Mouse (Mus musculus): ENCODE measurements around the gene Dus3l. TPM values are rescaled to one million over a fixed set of nuclear protein-coding genes. Genes with fewer than 3 reads are reported as not detected.

Dus3l gene
- polyA plus RNA-seq, 1 experiment from 2014 or later: 46.5 TPM

GRCm38 (mm10) chr17:56802065-56802464, 37.5 kb downstream of the Dus3l start:
- 67% methylated on average over 8 of the region's 8 CpGs for WGBS
- Histone ChIP-seq H3K4me2 (no peak overlapping the region), H3K4me1 (no peaks in the 10 kb centered on the region), H3K9ac (no peak overlapping the region), H3K36me3 (peaks cover 7% of the 10 kb centered on the region), H3K27ac (no peak overlapping the region), H3K9me3 (no peaks in the 10 kb centered on the region), H3K4me3 (no peak overlapping the region), H3K27me3 (no peaks in the 10 kb centered on the region)
- no peak for ATAC-seq (ENCODE audit: insufficient number of reproducible peaks, insufficient read depth, low FRiP score, low TSS enrichment, low read depth)

- ATAC-seq (ENCODE audit: insufficient number of reproducible peaks, insufficient read depth, low FRiP score, low TSS enrichment, low read depth): no peak
- H3K4me2 ChIP-seq: no peak overlapping the region
- peaks cover 2% of the 10 kb centered on the region for H3K4me1 ChIP-seq
- H3K9me3 ChIP-seq: no peaks in the 10 kb centered on the region
- H3K9ac ChIP-seq: no peak overlapping the region
- no peak overlapping the region for H3K4me3 ChIP-seq
- peaks cover 7% of the 10 kb centered on the region for H3K36me3 ChIP-seq
- no peak overlapping the region for H3K27ac ChIP-seq
- WGBS: 83% methylated on average over 5 of the region's 5 CpGs
- peaks cover 4% of the 10 kb centered on the region; the same call in 1 of the 2 replicates for H3K27me3 ChIP-seq
These were observed 40.4 kb downstream of the Dus3l start for GRCm38 (mm10) chr17:56804952-56805351.

GRCm38 (mm10) chr17:56805784-56806183, 41.2 kb downstream of the Dus3l start:
- peaks cover 10% of the 10 kb centered on the region for H3K4me1 ChIP-seq
- peaks cover 4% of the 10 kb centered on the region; the same call in 1 of the 2 replicates for H3K27me3 ChIP-seq
- H3K27ac ChIP-seq: no peak overlapping the region
- no peak overlapping the region for H3K9ac ChIP-seq
- no peak for ATAC-seq (ENCODE audit: insufficient number of reproducible peaks, insufficient read depth, low FRiP score, low TSS enrichment, low read depth)
- no peak overlapping the region for H3K4me3 ChIP-seq
- no peak overlapping the region for H3K4me2 ChIP-seq
- WGBS: 90% methylated on average over 1 of the region's 1 CpGs
- H3K36me3 ChIP-seq: peaks cover 7% of the 10 kb centered on the region
- no peaks in the 10 kb centered on the region for H3K9me3 ChIP-seq

- peaks cover 4% of the 10 kb centered on the region; the same call in 1 of the 2 replicates for H3K27me3 ChIP-seq
- no peak for ATAC-seq (ENCODE audit: insufficient number of reproducible peaks, insufficient read depth, low FRiP score, low TSS enrichment, low read depth)
- no peak overlapping the region for H3K4me2 ChIP-seq
- WGBS: 7% methylated on average over 9 of the region's 9 CpGs
- no peak overlapping the region for H3K9ac ChIP-seq
- H3K4me1 ChIP-seq: peaks cover 11% of the 10 kb centered on the region
- no peak overlapping the region for H3K27ac ChIP-seq
- H3K9me3 ChIP-seq: no peaks in the 10 kb centered on the region
- H3K4me3 ChIP-seq: no peak overlapping the region
- 0 out of 2 replicates have a peak, but pooled peaks cover under 1% of the 10 kb centered on the region for H3K36me3 ChIP-seq
These were observed 44.0 kb downstream of the Dus3l start for GRCm38 (mm10) chr17:56808518-56808917.

GRCm38 (mm10) chr17:56810245-56810644, 45.7 kb downstream of the Dus3l start:
- peak overlapping the region; percentile 8; the same call in 1 of the 2 replicates for H3K9ac ChIP-seq
- H3K27me3 ChIP-seq: peaks cover 4% of the 10 kb centered on the region; the same call in 1 of the 2 replicates
- no peak overlapping the region for H3K27ac ChIP-seq
- no peaks in the 10 kb centered on the region for H3K36me3 ChIP-seq
- 4% methylated on average over 3 of the region's 3 CpGs for WGBS
- H3K4me3 ChIP-seq: no peak overlapping the region
- 0 out of 2 replicates have a peak, but pooled peaks have one; percentile 32 for ATAC-seq (ENCODE audit: insufficient number of reproducible peaks, insufficient read depth, low FRiP score, low TSS enrichment, low read depth)
- H3K4me1 ChIP-seq: peaks cover 20% of the 10 kb centered on the region
- no peak overlapping the region for H3K4me2 ChIP-seq
- H3K9me3 ChIP-seq: no peaks in the 10 kb centered on the region

- H3K4me2 ChIP-seq: no peak overlapping the region
- 14% methylated on average over 24 of the region's 24 CpGs for WGBS
- H3K4me3 ChIP-seq: no peak overlapping the region
- no peak overlapping the region for H3K9ac ChIP-seq
- H3K27ac ChIP-seq: no peak overlapping the region
- H3K27me3 ChIP-seq: no peaks in the 10 kb centered on the region
- H3K4me1 ChIP-seq: peaks cover 20% of the 10 kb centered on the region
- H3K9me3 ChIP-seq: no peaks in the 10 kb centered on the region
- no peak for ATAC-seq (ENCODE audit: insufficient number of reproducible peaks, insufficient read depth, low FRiP score, low TSS enrichment, low read depth)
- H3K36me3 ChIP-seq: no peaks in the 10 kb centered on the region
These were observed 49.9 kb downstream of the Dus3l start for GRCm38 (mm10) chr17:56814316-56815056.

GRCm38 (mm10) chr17:56815057-56815345, 50.4 kb downstream of the Dus3l start:
- Histone ChIP-seq H3K9ac (no peak overlapping the region), H3K27me3 (no peaks in the 10 kb centered on the region), H3K4me1 (peaks cover 22% of the 10 kb centered on the region), H3K4me3 (no peak overlapping the region), H3K4me2 (no peak overlapping the region), H3K27ac (no peak overlapping the region), H3K36me3 (no peaks in the 10 kb centered on the region), H3K9me3 (no peaks in the 10 kb centered on the region)
- ATAC-seq (ENCODE audit: insufficient number of reproducible peaks, insufficient read depth, low FRiP score, low TSS enrichment, low read depth): no peak
- WGBS: 74% methylated on average over 3 of the region's 3 CpGs

GRCm38 (mm10) chr17:56818067-56818636, 53.6 kb downstream of the Dus3l start:
- peaks cover 13% of the 10 kb centered on the region for H3K4me1 ChIP-seq
- no peak overlapping the region for H3K4me2 ChIP-seq
- H3K27ac ChIP-seq: no peak overlapping the region
- H3K36me3 ChIP-seq: no peaks in the 10 kb centered on the region
- no peak overlapping the region for H3K4me3 ChIP-seq
- H3K27me3 ChIP-seq: no peaks in the 10 kb centered on the region
- ATAC-seq (ENCODE audit: insufficient number of reproducible peaks, insufficient read depth, low FRiP score, low TSS enrichment, low read depth): no peak
- 27% methylated on average over 11 of the region's 11 CpGs for WGBS
- no peak overlapping the region for H3K9ac ChIP-seq
- H3K9me3 ChIP-seq: no peaks in the 10 kb centered on the region

GRCm38 (mm10) chr17:56819032-56819545, 54.5 kb downstream of the Dus3l start:
- Histone ChIP-seq H3K27ac (no peak overlapping the region), H3K9ac (no peak overlapping the region), H3K27me3 (no peaks in the 10 kb centered on the region), H3K36me3 (no peaks in the 10 kb centered on the region), H3K9me3 (no peaks in the 10 kb centered on the region), H3K4me3 (no peak overlapping the region), H3K4me2 (no peak overlapping the region), H3K4me1 (peaks cover 13% of the 10 kb centered on the region)
- WGBS: 74% methylated on average over 6 of the region's 6 CpGs
- no peak for ATAC-seq (ENCODE audit: insufficient number of reproducible peaks, insufficient read depth, low FRiP score, low TSS enrichment, low read depth)

Other genes starting within 250 kb of the Dus3l start
- 3.9 and 5.4 TPM in 2 replicates for gene Gm20219, start 210.4 kb upstream of the Dus3l start, polyA plus RNA-seq (2015; fragmentation: Nextera tagmentation; extraction: Ambion mirVana)
- gene Safb2, start 180.2 kb upstream of the Dus3l start, polyA plus RNA-seq (2015; fragmentation: Nextera tagmentation; extraction: Ambion mirVana): 97.6 and 103 TPM in 2 replicates
- 119 and 132 TPM in 2 replicates for gene Safb, start 179.9 kb upstream of the Dus3l start, polyA plus RNA-seq (2015; fragmentation: Nextera tagmentation; extraction: Ambion mirVana)
- gene 2410015M20Rik, start 155.0 kb upstream of the Dus3l start, polyA plus RNA-seq (2015; fragmentation: Nextera tagmentation; extraction: Ambion mirVana): 254 and 258 TPM in 2 replicates
- gene Rpl36, start 151.3 kb upstream of the Dus3l start, polyA plus RNA-seq (2015; fragmentation: Nextera tagmentation; extraction: Ambion mirVana): 1,916 and 1,978 TPM in 2 replicates
- 50.9 and 53.7 TPM in 2 replicates for gene Lonp1, start 137.9 kb upstream of the Dus3l start, polyA plus RNA-seq (2015; fragmentation: Nextera tagmentation; extraction: Ambion mirVana)
- 0.66 and 0.94 TPM in 2 replicates for gene Catsperd, start 136.6 kb upstream of the Dus3l start, polyA plus RNA-seq (2015; fragmentation: Nextera tagmentation; extraction: Ambion mirVana)
- 98.4 and 105 TPM in 2 replicates for gene Ranbp3, start 91.5 kb upstream of the Dus3l start, polyA plus RNA-seq (2015; fragmentation: Nextera tagmentation; extraction: Ambion mirVana)
- gene Ndufa11, start 47.0 kb upstream of the Dus3l start, polyA plus RNA-seq (2015; fragmentation: Nextera tagmentation; extraction: Ambion mirVana): 397 and 420 TPM in 2 replicates
- gene Vmac, start 46.7 kb upstream of the Dus3l start, polyA plus RNA-seq (2015; fragmentation: Nextera tagmentation; extraction: Ambion mirVana): 19.2 and 24.6 TPM in 2 replicates
- 17.7 and 18.4 TPM in 2 replicates for gene Nrtn, start 7.2 kb upstream of the Dus3l start, polyA plus RNA-seq (2015; fragmentation: Nextera tagmentation; extraction: Ambion mirVana)
- 1.2 and 1.7 TPM in 2 replicates for gene Prr22, start 5.5 kb downstream of the Dus3l start, polyA plus RNA-seq (2015; fragmentation: Nextera tagmentation; extraction: Ambion mirVana)
- 4.5 and 5.2 TPM in 2 replicates for gene Rfx2, start 66.3 kb downstream of the Dus3l start, polyA plus RNA-seq (2015; fragmentation: Nextera tagmentation; extraction: Ambion mirVana)
- gene Acsbg2, start 109.7 kb downstream of the Dus3l start, polyA plus RNA-seq (2015; fragmentation: Nextera tagmentation; extraction: Ambion mirVana): not detected in 2 replicates
- 0.34 and 0.42 TPM in 2 replicates for gene 1700061G19Rik, start 110.7 kb downstream of the Dus3l start, polyA plus RNA-seq (2015; fragmentation: Nextera tagmentation; extraction: Ambion mirVana)
- 65.4 and 71.0 TPM in 2 replicates for gene Mllt1, start 170.7 kb downstream of the Dus3l start, polyA plus RNA-seq (2015; fragmentation: Nextera tagmentation; extraction: Ambion mirVana)
- 0.17 and 0.25 TPM in 2 replicates for gene Acer1, start 217.4 kb downstream of the Dus3l start, polyA plus RNA-seq (2015; fragmentation: Nextera tagmentation; extraction: Ambion mirVana)
- 149 and 160 TPM in 2 replicates for gene Clpp, start 225.5 kb downstream of the Dus3l start, polyA plus RNA-seq (2015; fragmentation: Nextera tagmentation; extraction: Ambion mirVana)
- gene Alkbh7, start 232.6 kb downstream of the Dus3l start, polyA plus RNA-seq (2015; fragmentation: Nextera tagmentation; extraction: Ambion mirVana): 36.2 and 42.0 TPM in 2 replicates
- 0.87 TPM in 1 of 2 replicates, not detected in the other for gene Pspn, start 235.3 kb downstream of the Dus3l start, polyA plus RNA-seq (2015; fragmentation: Nextera tagmentation; extraction: Ambion mirVana)
- 65.5 and 71.3 TPM in 2 replicates for gene Gtf2f1, start 246.5 kb downstream of the Dus3l start, polyA plus RNA-seq (2015; fragmentation: Nextera tagmentation; extraction: Ambion mirVana)
- gene Gm17949, start 246.7 kb downstream of the Dus3l start, polyA plus RNA-seq (2015; fragmentation: Nextera tagmentation; extraction: Ambion mirVana): 0.24 and 0.59 TPM in 2 replicates

All from embryonic facial prominence, embryonic 13.5 days (tissue).